Mouse (Mus musculus): ENCODE measurements around the gene Nptn.
"Not testable (repeated sequence)": the region's sequence is repeated elsewhere in the genome, so short reads cannot be mapped to it uniquely, and the experiment has no call there.

Nptn gene

GRCm38 (mm10) chr9:58560211-58560610, 21.8 kb upstream of the Nptn start:
- no peak for DNase-seq (ENCODE audit: low spot score in 2 of 2)

- not testable (repeated sequence) for DNase-seq (ENCODE audit: low spot score in 2 of 2)
These were observed 16.1 kb upstream of the Nptn start for GRCm38 (mm10) chr9:58565945-58566344.

- DNase-seq (ENCODE audit: low spot score in 2 of 2), result no peak
These were observed 14.4 kb upstream of the Nptn start for GRCm38 (mm10) chr9:58567682-58568081.

- no peak for DNase-seq (ENCODE audit: low spot score in 2 of 2)
These were observed 11.0 kb upstream of the Nptn start for GRCm38 (mm10) chr9:58571001-58571400.

- DNase-seq (ENCODE audit: low spot score in 2 of 2), result peak; percentile 76 to 77
These were observed 3.4 kb upstream of the Nptn start for GRCm38 (mm10) chr9:58578669-58579068.

GRCm38 (mm10) chr9:58580453-58581195, 1.4 kb upstream of the Nptn start:
- DNase-seq (ENCODE audit: low spot score in 2 of 2), result not testable (repeated sequence)

- no peak for DNase-seq (ENCODE audit: low spot score in 2 of 2)
These were observed 633 bp upstream of the Nptn start for GRCm38 (mm10) chr9:58581283-58581930.

- DNase-seq (ENCODE audit: low spot score in 2 of 2), result peak; percentile 35 to 66
These were observed 684 bp downstream of the Nptn start for GRCm38 (mm10) chr9:58582581-58583266.

GRCm38 (mm10) chr9:58583267-58583641, 1.2 kb downstream of the Nptn start:
- no peak for DNase-seq (ENCODE audit: low spot score in 2 of 2)

- no peak for DNase-seq (ENCODE audit: low spot score in 2 of 2)
These were observed 2.3 kb downstream of the Nptn start for GRCm38 (mm10) chr9:58584323-58584722.

GRCm38 (mm10) chr9:58588657-58589056, 6.6 kb downstream of the Nptn start:
- DNase-seq (ENCODE audit: low spot score in 2 of 2), result no peak

GRCm38 (mm10) chr9:58595313-58595712, 13.3 kb downstream of the Nptn start:
- DNase-seq (ENCODE audit: low spot score in 2 of 2), result no peak

- no peak for DNase-seq (ENCODE audit: low spot score in 2 of 2)
These were observed 31.8 kb downstream of the Nptn start for GRCm38 (mm10) chr9:58613790-58614189.

GRCm38 (mm10) chr9:58615064-58615938, 33.3 kb downstream of the Nptn start:
- no peak for DNase-seq (ENCODE audit: low spot score in 2 of 2)

- DNase-seq (ENCODE audit: low spot score in 2 of 2), result no peak
These were observed 41.0 kb downstream of the Nptn start for GRCm38 (mm10) chr9:58623009-58623408.

GRCm38 (mm10) chr9:58627197-58627596, 45.2 kb downstream of the Nptn start:
- DNase-seq (ENCODE audit: low spot score in 2 of 2), result no peak

GRCm38 (mm10) chr9:58630441-58630840, 48.4 kb downstream of the Nptn start:
- DNase-seq (ENCODE audit: low spot score in 2 of 2), result no peak

- DNase-seq (ENCODE audit: low spot score in 2 of 2), result no peak
These were observed 66.6 kb downstream of the Nptn start for GRCm38 (mm10) chr9:58648406-58649264.

GRCm38 (mm10) chr9:58649265-58649626, 67.2 kb downstream of the Nptn start:
- no peak for DNase-seq (ENCODE audit: low spot score in 2 of 2)

- DNase-seq (ENCODE audit: low spot score in 2 of 2), result no peak
These were observed 70.0 kb downstream of the Nptn start for GRCm38 (mm10) chr9:58651993-58652392.

- DNase-seq (ENCODE audit: low spot score in 2 of 2), result no peak
These were observed 72.5 kb downstream of the Nptn start for GRCm38 (mm10) chr9:58654494-58654893.
